Mouse (Mus musculus): ENCODE data around the gene Olfr55. TPM values are rescaled to one million over a fixed set of nuclear protein-coding genes. Genes with fewer than 3 reads are reported as not detected.
"Not testable (repeated sequence)": the region's sequence is repeated elsewhere in the genome, so short reads cannot be mapped to it uniquely, and the experiment has no call there.

Gene Olfr55
- not detected for total RNA-seq (2021)
- long read RNA-seq, experiment 1 = 0 reads
- long read RNA-seq, experiment 2 = 0 reads

GRCm38 (mm10) chr17:33168147-33168546 lies at the start of gene Olfr55:
TSS of gene Olfr55 (plus strand) at chr17:33168447.
- not testable (repeated sequence) for H3K27ac ChIP-seq; DNase-seq (ENCODE audit: low spot score in 2 of 2); H3K4me3 ChIP-seq

- DNase-seq (ENCODE audit: low spot score in 2 of 2) = no peak
- Histone ChIP-seq H3K4me3 (no peak overlapping the region), H3K27ac (no peak overlapping the region)
- no peak for TF ChIP-seq CTCF (conservative IDR thresholded peaks at IDR 0.05)
These were observed 43.7 kb upstream of the Olfr55 start for GRCm38 (mm10) chr17:33124546-33124945.

DNA sequence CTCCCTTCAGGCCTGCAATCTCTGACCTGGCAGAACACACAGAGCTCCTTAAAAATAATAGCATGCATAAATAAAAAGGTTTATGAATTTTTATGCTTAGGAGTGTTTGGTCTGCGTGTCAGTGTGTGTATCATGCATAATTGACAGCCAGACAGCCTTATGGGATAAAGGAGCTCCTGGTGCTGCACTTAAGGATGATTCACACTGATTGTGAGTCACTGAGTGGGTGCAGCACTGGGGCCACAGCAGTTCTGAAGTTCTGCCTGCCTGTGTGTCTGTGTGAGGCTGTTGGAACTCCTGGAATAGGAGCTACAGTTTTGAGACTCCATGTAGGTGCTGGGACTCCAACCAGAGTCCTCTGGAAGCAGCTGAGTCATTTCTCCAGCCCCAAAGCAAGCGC lies 42.0 kb upstream of the Olfr55 start:
- no peak for TF ChIP-seq CTCF (conservative IDR thresholded peaks at IDR 0.05)
- H3K27ac ChIP-seq = no peak overlapping the region
- no peak for DNase-seq (ENCODE audit: low spot score in 2 of 2)
- no peak overlapping the region for H3K4me3 ChIP-seq

DNA sequence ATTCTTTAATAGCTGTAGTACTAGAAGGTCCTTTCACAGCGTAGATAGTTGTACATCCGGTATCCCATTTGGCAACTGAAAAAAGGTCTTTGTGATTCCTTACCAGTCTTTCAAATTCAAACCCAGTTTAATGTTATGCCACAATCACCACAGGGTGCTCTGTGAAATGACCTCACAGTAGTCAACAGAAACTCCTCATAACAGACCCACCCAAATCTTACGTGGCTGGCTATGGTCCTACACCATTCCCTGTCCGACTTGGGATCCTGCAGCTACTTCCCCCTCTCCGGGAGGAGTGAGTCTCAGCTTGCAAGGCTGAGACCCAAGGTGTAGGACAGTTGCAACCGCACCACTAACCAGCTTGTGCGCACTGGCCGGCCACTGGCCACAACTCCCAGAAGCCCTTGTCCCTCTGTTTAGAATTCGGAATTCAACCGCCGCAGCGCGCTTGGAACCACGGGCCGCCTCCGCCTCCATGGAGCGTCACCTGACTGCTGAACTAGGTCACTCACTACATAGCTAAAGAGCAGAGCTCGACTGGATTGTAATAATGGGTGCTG lies 28.9 kb upstream of the Olfr55 start, which contains the start of gene Morc2b:
Gene Morc2b, minus strand, starts transcription at position 423 of the 560 bp plus-strand sequence.
- TF ChIP-seq CTCF (conservative IDR thresholded peaks at IDR 0.05) = no peak
- DNase-seq (ENCODE audit: low spot score in 2 of 2) = no peak
- Histone ChIP-seq H3K4me3 (no peak within 1 kb of the TSS), H3K27ac (no peak within 1 kb of the TSS)

DNA sequence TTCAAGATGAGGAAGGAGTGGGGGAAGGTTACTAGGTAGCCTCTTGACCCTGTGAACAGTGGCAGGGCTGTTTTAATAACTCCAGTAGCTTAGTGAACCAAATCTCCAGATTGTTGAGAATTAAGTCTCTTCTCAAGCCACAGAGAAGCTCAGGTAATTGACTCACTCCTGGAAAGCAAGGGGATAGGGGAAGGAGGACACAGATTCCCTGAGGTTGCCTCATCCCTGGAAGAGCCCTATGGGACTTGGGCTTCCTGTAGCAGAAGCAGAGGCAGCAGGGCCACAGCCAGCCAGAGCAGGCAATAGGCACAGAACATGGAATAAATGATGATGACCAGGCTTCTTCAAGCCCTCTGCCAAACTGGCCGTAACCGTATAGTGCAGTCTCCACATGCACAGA lies 22.8 kb downstream of the Olfr55 start, which contains the start of gene Olfr239:
Gene Olfr239, plus strand, starts transcription at position 301 of the 400 bp plus-strand sequence.
- not testable (repeated sequence) for H3K27ac ChIP-seq; DNase-seq (ENCODE audit: low spot score in 2 of 2); H3K4me3 ChIP-seq

GRCm38 (mm10) chr17:33221590-33221989 lies 53.3 kb downstream of the Olfr55 start, which contains the start of gene Olfr1564:
TSS of gene Olfr1564 (minus strand) at chr17:33221690.
- Histone ChIP-seq H3K27ac (no peak within 1 kb of the TSS), H3K4me3 (no peak within 1 kb of the TSS)
- no peak for TF ChIP-seq CTCF (conservative IDR thresholded peaks at IDR 0.05)
- no peak for DNase-seq (ENCODE audit: low spot score in 2 of 2)

Other genes with a start within 250 kb of the Olfr55 start
- 10 to 100 TPM; 23.7 to 27.6 TPM for gene Cyp4f13, start 221.0 kb upstream of the Olfr55 start, total RNA-seq (2021)
- 1 to 10 TPM; 5.6 to 6.5 TPM for gene Zfp472, start 202.6 kb upstream of the Olfr55 start, total RNA-seq (2021)
- 10 to 100 TPM; 17.9 to 19.0 TPM for gene Zfp952, start 175.3 kb upstream of the Olfr55 start, total RNA-seq (2021)
- 10 to 100 TPM; 19.3 to 21.9 TPM for gene Zfp763, start 135.0 kb upstream of the Olfr55 start, total RNA-seq (2021)
- not detected for gene 4921501E09Rik, start 100.4 kb upstream of the Olfr55 start, total RNA-seq (2021)
- gene Zfp563, start 79.1 kb upstream of the Olfr55 start, total RNA-seq (2021) = 10 to 100 TPM; 17.3 to 21.8 TPM
- 1 to 10 TPM; 3.2 to 3.4 TPM for gene Morc2b, start 28.8 kb upstream of the Olfr55 start, total RNA-seq (2021)
- not detected for gene Olfr239, start 22.9 kb downstream of the Olfr55 start, total RNA-seq (2021)
- 1 to 10 TPM in 1 of 2 experiments, under 1 TPM in 1; 0.59 to 1.4 TPM for gene Olfr1564, start 53.2 kb downstream of the Olfr55 start, total RNA-seq (2021)
- gene Zfp955a, start 86.7 kb downstream of the Olfr55 start, total RNA-seq (2021) = 10 to 100 TPM; 12.4 to 14.5 TPM
- gene Olfr63, start 96.2 kb downstream of the Olfr55 start, total RNA-seq (2021) = not detected
- gene Zfp955b, start 121.1 kb downstream of the Olfr55 start, total RNA-seq (2021) = 10 to 100 TPM; 32.8 to 38.8 TPM
- 10 to 100 TPM; 22.2 to 22.3 TPM for gene Zfp81, start 190.4 kb downstream of the Olfr55 start, total RNA-seq (2021)
- gene Zfp101, start 226.2 kb downstream of the Olfr55 start, total RNA-seq (2021) = 10 to 100 TPM; 10.3 to 17.7 TPM

All from layer of hippocampus, adult 2 months (tissue).